Mouse (Mus musculus) urinary bladder, adult 2 months (tissue): ENCODE measurements around the gene Gm30083. TPM values are rescaled to one million over a fixed set of nuclear protein-coding genes. Genes with fewer than 3 reads are reported as not detected.

Source experiments
- DNase-seq: peaks from one replicate; pipeline ENCODE4 v3.0.0; 2022; ENCODE audit warnings: low spot score
- polyA plus RNA-seq: library from polyadenylated mRNA; depleted of rRNA; stranded (reverse); fragments of >200 nt; gene quantifications from 2 replicates; pipeline ENCODE4 v1.2.3, GENCODE M21; 2012; rRNA removed

Gm30083 gene
- polyA plus RNA-seq, 1 experiment, result 0.32 TPM

- no peak for DNase-seq
These were observed 55.6 kb downstream of the Gm30083 start for GRCm38 (mm10) chr14:33959341-33959740.

GRCm38 (mm10) chr14:33958841-33959240, 56.1 kb downstream of the Gm30083 start:
- DNase-seq, result no peak

DNA sequence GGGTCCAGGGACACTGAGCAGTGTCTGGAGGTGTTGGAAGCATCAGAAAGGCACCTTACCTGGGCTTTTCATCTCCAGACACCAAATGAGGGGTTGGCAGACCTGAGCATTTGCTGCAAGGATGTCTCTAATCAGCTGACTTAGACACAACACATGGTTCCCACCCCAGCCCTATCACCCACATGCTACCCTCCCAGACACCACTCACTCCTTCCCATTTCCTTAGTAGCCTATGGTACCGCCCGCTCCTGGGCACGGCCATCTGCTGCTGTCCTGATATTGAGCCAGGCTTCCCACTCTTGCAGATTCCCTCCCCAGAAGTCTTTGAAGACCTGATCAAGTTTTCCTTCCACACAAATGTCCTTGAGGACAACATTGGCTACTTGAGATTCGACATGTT, 56.8 kb downstream of the Gm30083 start:
- no peak for DNase-seq

DNA sequence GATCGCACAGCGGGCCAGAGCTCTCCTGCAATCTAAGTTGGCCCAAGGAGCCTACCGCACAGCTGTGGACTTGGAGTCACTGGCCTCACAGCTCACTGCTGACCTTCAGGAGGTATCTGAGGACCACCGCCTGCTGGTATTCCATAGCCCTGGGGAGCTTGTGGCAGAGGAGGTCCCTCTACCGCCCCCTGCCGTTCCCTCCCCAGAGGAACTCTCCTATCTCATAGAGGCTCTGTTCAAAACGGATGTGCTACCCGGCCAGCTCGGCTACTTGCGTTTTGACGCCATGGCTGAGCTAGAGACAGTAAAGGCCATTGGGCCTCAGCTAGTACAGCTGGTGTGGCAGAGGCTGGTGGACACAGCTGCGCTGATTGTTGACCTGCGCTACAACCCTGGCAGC, 58.9 kb downstream of the Gm30083 start:
- no peak for DNase-seq

DNA sequence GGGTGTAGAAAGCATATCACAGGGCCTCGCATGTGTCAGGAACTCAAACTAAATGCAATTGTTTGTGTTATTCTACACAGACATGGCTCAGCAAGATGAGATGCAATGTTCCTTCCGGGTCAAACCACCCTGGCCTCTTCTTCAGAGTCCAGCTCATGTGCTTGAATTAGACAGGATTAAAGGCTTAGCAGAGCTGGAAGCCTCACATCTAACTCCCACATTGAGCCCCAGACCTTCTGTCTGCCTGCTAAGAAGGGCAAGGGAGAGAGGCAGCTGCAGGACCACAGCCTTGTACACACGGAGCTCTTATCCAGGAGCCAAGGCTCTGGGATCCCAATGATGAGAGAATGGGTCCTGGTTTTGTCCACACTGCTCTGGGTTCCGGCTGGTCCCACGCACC, 61.2 kb downstream of the Gm30083 start, which contains the start of gene Rbp3:
TSS of gene Rbp3 (plus strand) at position 243 of the 400 bp plus-strand sequence.
- no peak for DNase-seq

DNA sequence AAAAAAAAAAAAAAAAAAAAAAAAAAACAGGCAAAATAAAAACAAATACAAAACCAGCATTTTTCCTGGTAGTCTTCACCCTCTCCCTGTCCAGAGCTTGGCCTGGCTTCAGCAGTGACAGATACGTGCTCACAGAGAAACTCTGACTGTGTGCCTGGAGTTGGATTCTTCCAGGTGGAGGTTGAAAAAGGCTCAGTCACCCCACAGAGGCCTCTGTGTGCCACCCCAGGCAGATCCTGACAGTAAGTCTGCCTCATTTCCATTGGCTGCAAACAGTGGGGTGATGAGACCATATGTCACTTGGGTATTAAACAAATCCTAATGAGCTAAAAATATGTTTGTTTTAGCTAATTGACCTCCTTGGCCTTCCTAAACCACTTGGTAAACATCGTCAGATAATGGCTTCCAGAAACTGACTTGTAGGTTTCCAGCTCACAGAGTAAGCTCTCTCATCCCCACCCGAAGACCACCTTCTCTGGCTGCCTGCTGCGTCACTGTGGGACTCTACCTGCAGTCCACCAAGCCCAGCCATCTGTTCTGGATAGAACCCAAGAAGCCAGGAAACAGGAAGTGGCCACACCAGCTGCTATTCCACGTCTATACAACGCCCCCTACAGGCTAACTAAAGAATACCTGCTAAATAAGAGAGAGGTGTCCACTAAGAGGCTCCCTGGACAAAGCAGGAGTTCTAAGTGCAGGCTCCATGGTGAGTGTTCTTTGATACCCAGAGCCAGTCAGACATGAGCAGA, 62.6 kb downstream of the Gm30083 start:
- no peak for DNase-seq

DNA sequence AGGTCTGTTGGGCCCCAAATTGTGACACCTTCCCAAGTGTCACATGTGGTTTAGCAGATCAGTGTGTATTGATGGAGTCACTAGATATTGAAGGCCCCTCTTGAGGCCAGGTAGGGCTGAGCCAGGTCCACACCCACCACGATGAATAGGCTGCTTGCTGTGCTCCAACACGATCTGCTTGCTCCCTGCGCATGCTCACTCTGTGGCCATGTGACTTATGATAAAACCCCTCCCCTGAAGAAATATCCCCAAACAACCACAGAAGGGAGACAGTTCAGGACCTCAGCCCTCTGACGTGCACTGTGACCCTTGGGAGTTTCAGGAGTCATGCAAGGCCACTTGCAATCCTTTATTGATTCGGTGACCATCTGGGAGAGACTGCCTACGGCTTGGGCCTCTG, 68.9 kb downstream of the Gm30083 start:
- no peak for DNase-seq

DNA sequence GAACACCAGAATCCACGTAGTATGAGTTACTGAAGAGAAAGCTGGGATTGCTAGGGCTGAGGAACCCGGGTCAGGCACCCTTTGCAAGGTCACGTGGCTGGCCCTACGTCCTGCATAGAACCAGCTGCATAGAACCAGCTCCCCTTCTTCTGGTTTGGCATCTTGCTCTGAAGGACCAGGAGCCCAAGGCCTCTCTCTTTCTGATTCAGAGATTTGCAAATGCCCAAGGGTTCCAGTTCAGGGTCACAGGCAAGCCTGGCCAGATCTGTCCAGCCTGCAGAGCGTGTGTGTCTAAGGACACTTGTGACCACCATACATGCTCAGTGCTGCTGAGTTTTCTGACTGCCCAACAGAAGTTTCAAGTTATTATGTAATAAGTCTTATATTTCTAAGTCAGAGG, 72.8 kb downstream of the Gm30083 start:
- no peak for DNase-seq

- DNase-seq, result no peak
These were observed 74.2 kb downstream of the Gm30083 start, which contains the start of gene Gdf2 for GRCm38 (mm10) chr14:33940739-33941138. TSS of gene Gdf2 (plus strand) at chr14:33941039.

GRCm38 (mm10) chr14:33939117-33939516, 75.9 kb downstream of the Gm30083 start:
- DNase-seq, result no peak

Other genes starting within 250 kb of the Gm30083 start
- gene Gdf10, start 91.6 kb downstream of the Gm30083 start, polyA plus RNA-seq, result 14.3 and 18.6 TPM in 2 replicates
- gene Gdf2, start 74.1 kb downstream of the Gm30083 start, polyA plus RNA-seq, result not detected in 2 replicates
- not detected in 2 replicates for gene Rbp3, start 61.2 kb downstream of the Gm30083 start, polyA plus RNA-seq
- 0.44 and 0.46 TPM in 2 replicates for gene Zfp488, start 36.4 kb downstream of the Gm30083 start, polyA plus RNA-seq
- 0.03 and 0.12 TPM in 2 replicates for gene Gm5460, start 1.6 kb upstream of the Gm30083 start, polyA plus RNA-seq
- gene Antxrl, start 37.5 kb upstream of the Gm30083 start, polyA plus RNA-seq, result not detected in 2 replicates
- gene Anxa8, start 70.8 kb upstream of the Gm30083 start, polyA plus RNA-seq, result 39.5 and 42.4 TPM in 2 replicates
- gene A630023A22Rik, start 87.6 kb upstream of the Gm30083 start, polyA plus RNA-seq, result 12.5 and 14.3 TPM in 2 replicates
- gene Npy4r, start 137.3 kb upstream of the Gm30083 start, polyA plus RNA-seq, result 25.1 and 34.7 TPM in 2 replicates
- 0.30 and 0.72 TPM in 2 replicates for gene Gprin2, start 186.5 kb upstream of the Gm30083 start, polyA plus RNA-seq
- gene Syt15, start 204.4 kb upstream of the Gm30083 start, polyA plus RNA-seq, result 10.6 and 13.7 TPM in 2 replicates